Mouse (Mus musculus) limb, embryonic 15.5 days (tissue): ENCODE results near the gene Vrk1. TPM values are rescaled to one million over a fixed set of nuclear protein-coding genes. Genes with fewer than 3 reads are reported as not detected.

Experiments used
- ATAC-seq: fragments of 200-750 bp; cut with Nextera tagmentation; 2 replicates; pipeline ENCODE4 v1.8.0; 2017; ENCODE audit warnings: low read depth, moderate TSS enrichment; ENCODE audit not compliant: insufficient number of reproducible peaks, low FRiP score, low TSS enrichment
- H3K27ac ChIP-seq: fragments of 300-500 bp; sonication (generic); 2 replicates; pipeline ENCODE4 v1.5.1; 2015; ENCODE audit warnings: moderate library complexity, mild to moderate bottlenecking, inconsistent platforms
- H3K27me3 ChIP-seq: fragments of 300-500 bp; sonication (generic); 2 replicates; pipeline ENCODE4 v1.6.1; 2015; ENCODE audit warnings: inconsistent platforms
- H3K36me3 ChIP-seq: fragments of 300-500 bp; sonication (generic); 2 replicates; pipeline ENCODE4 v1.6.1; 2015; ENCODE audit warnings: inconsistent platforms
- H3K4me1 ChIP-seq: fragments of 300-500 bp; sonication (generic); 2 replicates; pipeline ENCODE4 v1.6.1; 2015; ENCODE audit warnings: inconsistent platforms
- H3K4me2 ChIP-seq: fragments of 300-500 bp; sonication (generic); 2 replicates; pipeline ENCODE4 v1.6.1; 2015; ENCODE audit warnings: mild to moderate bottlenecking, inconsistent platforms
- H3K4me3 ChIP-seq: fragments of 300-500 bp; sonication (generic); 2 replicates; pipeline ENCODE4 v1.5.1; 2015; ENCODE audit warnings: mild to moderate bottlenecking, inconsistent platforms
- H3K9ac ChIP-seq: fragments of 300-500 bp; sonication (generic); 2 replicates; pipeline ENCODE4 v1.6.1; 2015; ENCODE audit warnings: inconsistent platforms
- H3K9me3 ChIP-seq: fragments of 300-500 bp; sonication (generic); 2 replicates; pipeline ENCODE4 v1.6.1; 2016; ENCODE audit warnings: inconsistent platforms
- WGBS: fragments of 180-500 bp; shearing (Covaris S2); methylation state at CpG from one replicate; pipeline ENCODE4 v1.1.7; 2015; 5-methylcytosine and 5-hydroxymethylcytosine counted together
- polyA plus RNA-seq: library from polyadenylated mRNA; unstranded; fragments of >200 nt; fragmentation: Nextera tagmentation; extraction: Ambion mirVana; gene quantifications from 2 replicates; pipeline ENCODE4 v1.2.1, GENCODE M21; 2015

The Vrk1 gene
- polyA plus RNA-seq, 1 experiment from 2014 or later, result 51.8 TPM

GRCm38 (mm10) chr12:106006218-106006617, 3.8 kb upstream of the Vrk1 start:
- no peak for ATAC-seq
- no peak overlapping the region for H3K4me3 ChIP-seq
- H3K36me3 ChIP-seq, result no peaks in the 10 kb centered on the region
- no peak overlapping the region for H3K4me2 ChIP-seq
- H3K27me3 ChIP-seq, result no peaks in the 10 kb centered on the region
- no peak overlapping the region for H3K9ac ChIP-seq
- H3K9me3 ChIP-seq, result no peaks in the 10 kb centered on the region
- H3K4me1 ChIP-seq, result 0 out of 2 replicates have a peak, but pooled peaks cover 2% of the 10 kb centered on the region
- 75% methylated on average over 6 of the region's 6 CpGs for WGBS
- H3K27ac ChIP-seq, result no peak overlapping the region

GRCm38 (mm10) chr12:106008348-106009050, 1.5 kb upstream of the Vrk1 start:
- H3K9me3 ChIP-seq, result no peaks in the 10 kb centered on the region
- no peak overlapping the region for H3K27ac ChIP-seq
- no peak overlapping the region for H3K4me3 ChIP-seq
- H3K9ac ChIP-seq, result no peak overlapping the region
- 84% methylated on average over 22 of the region's 22 CpGs for whole genome bisulfite sequencing
- ATAC-seq, result no peak
- 0 out of 2 replicates have a peak, but pooled peaks cover 6% of the 10 kb centered on the region for H3K4me1 ChIP-seq
- H3K4me2 ChIP-seq, result no peak overlapping the region
- no peaks in the 10 kb centered on the region for H3K36me3 ChIP-seq
- H3K27me3 ChIP-seq, result no peaks in the 10 kb centered on the region

- WGBS, result 81% methylated on average over 12 of the region's 12 CpGs
- Histone ChIP-seq H3K4me3 (peak overlapping the region; percentile 92), H3K27me3 (no peaks in the 10 kb centered on the region), H3K4me1 (0 out of 2 replicates have a peak, but pooled peaks cover 6% of the 10 kb centered on the region), H3K9me3 (no peaks in the 10 kb centered on the region), H3K36me3 (no peaks in the 10 kb centered on the region), H3K4me2 (peak overlapping the region; percentile 36), H3K27ac (no peak overlapping the region), H3K9ac (no peak overlapping the region)
- ATAC-seq, result no peak
Measured at GRCm38 (mm10) chr12:106009122-106009870, 732 bp upstream of the Vrk1 start.

DNA sequence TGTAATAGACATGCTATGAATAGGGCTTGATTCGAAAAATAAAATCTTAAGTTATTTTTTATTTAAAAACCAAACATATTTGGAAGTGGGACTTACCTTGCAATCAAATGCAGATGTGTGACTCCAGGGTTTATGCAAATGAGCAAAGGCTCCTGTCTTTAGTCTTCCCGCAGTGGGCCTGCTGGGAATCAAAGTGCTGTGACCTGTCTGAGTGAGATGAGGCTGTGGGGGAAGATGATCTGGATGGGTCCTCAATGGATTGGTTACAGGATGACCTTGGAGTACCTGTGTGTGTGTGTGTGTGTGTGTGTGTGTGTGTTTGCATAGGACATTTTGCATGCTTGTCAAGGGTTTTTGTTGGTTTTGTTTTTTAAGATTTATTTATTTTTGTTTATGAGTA, 2.1 kb downstream of the Vrk1 start:
- Histone ChIP-seq H3K36me3 (0 out of 2 replicates have a peak, but pooled peaks cover 2% of the 10 kb centered on the region), H3K9me3 (no peaks in the 10 kb centered on the region), H3K4me2 (no peak overlapping the region), H3K4me3 (no peak overlapping the region), H3K4me1 (0 out of 2 replicates have a peak, but pooled peaks cover 6% of the 10 kb centered on the region), H3K27me3 (no peaks in the 10 kb centered on the region), H3K27ac (no peak overlapping the region), H3K9ac (no peak overlapping the region)
- 70% methylated on average over 2 of the region's 2 CpGs for WGBS
- ATAC-seq, result no peak

- Histone ChIP-seq H3K36me3 (0 out of 2 replicates have a peak, but pooled peaks cover 2% of the 10 kb centered on the region), H3K4me3 (no peak overlapping the region), H3K4me1 (0 out of 2 replicates have a peak, but pooled peaks cover 1% of the 10 kb centered on the region), H3K4me2 (no peak overlapping the region), H3K9ac (no peak overlapping the region), H3K9me3 (no peaks in the 10 kb centered on the region), H3K27me3 (no peaks in the 10 kb centered on the region), H3K27ac (no peak overlapping the region)
- WGBS, result 88% methylated on average over 12 of the region's 12 CpGs
- no peak for ATAC-seq
Measured at GRCm38 (mm10) chr12:106016265-106017012, 6.4 kb downstream of the Vrk1 start.

- no peaks in the 10 kb centered on the region for H3K9me3 ChIP-seq
- H3K4me3 ChIP-seq, result no peak overlapping the region
- no peak for ATAC-seq
- 89% methylated on average over 4 of the region's 4 CpGs for WGBS
- H3K4me2 ChIP-seq, result no peak overlapping the region
- H3K4me1 ChIP-seq, result no peaks in the 10 kb centered on the region
- no peak overlapping the region for H3K9ac ChIP-seq
- H3K36me3 ChIP-seq, result 0 out of 2 replicates have a peak, but pooled peaks cover 2% of the 10 kb centered on the region
- no peak overlapping the region for H3K27ac ChIP-seq
- H3K27me3 ChIP-seq, result no peaks in the 10 kb centered on the region
Measured at GRCm38 (mm10) chr12:106020063-106020462, 10.0 kb downstream of the Vrk1 start.

GRCm38 (mm10) chr12:106023652-106024051, 13.6 kb downstream of the Vrk1 start:
- Histone ChIP-seq H3K27ac (no peak overlapping the region), H3K4me1 (no peaks in the 10 kb centered on the region), H3K9me3 (no peaks in the 10 kb centered on the region), H3K9ac (no peak overlapping the region), H3K4me3 (no peak overlapping the region), H3K36me3 (no peaks in the 10 kb centered on the region), H3K27me3 (no peaks in the 10 kb centered on the region), H3K4me2 (no peak overlapping the region)
- ATAC-seq, result no peak
- WGBS, result 94% methylated on average over 9 of the region's 9 CpGs

- Histone ChIP-seq H3K27ac (no peak overlapping the region), H3K9ac (no peak overlapping the region), H3K36me3 (no peaks in the 10 kb centered on the region), H3K4me2 (no peak overlapping the region), H3K4me1 (no peaks in the 10 kb centered on the region), H3K27me3 (no peaks in the 10 kb centered on the region), H3K9me3 (no peaks in the 10 kb centered on the region), H3K4me3 (no peak overlapping the region)
- 77% methylated on average over 6 of the region's 6 CpGs for WGBS
- ATAC-seq, result no peak
Measured at GRCm38 (mm10) chr12:106025416-106025815, 15.4 kb downstream of the Vrk1 start.

- no peak overlapping the region for H3K4me2 ChIP-seq
- no peak for ATAC-seq
- H3K9ac ChIP-seq, result no peak overlapping the region
- H3K36me3 ChIP-seq, result no peaks in the 10 kb centered on the region
- H3K27ac ChIP-seq, result no peak overlapping the region
- H3K27me3 ChIP-seq, result no peaks in the 10 kb centered on the region
- WGBS, result 82% methylated on average over 16 of the region's 16 CpGs
- H3K4me3 ChIP-seq, result no peak overlapping the region
- H3K9me3 ChIP-seq, result no peaks in the 10 kb centered on the region
- H3K4me1 ChIP-seq, result no peaks in the 10 kb centered on the region
Measured at GRCm38 (mm10) chr12:106026385-106027134, 16.5 kb downstream of the Vrk1 start.

DNA sequence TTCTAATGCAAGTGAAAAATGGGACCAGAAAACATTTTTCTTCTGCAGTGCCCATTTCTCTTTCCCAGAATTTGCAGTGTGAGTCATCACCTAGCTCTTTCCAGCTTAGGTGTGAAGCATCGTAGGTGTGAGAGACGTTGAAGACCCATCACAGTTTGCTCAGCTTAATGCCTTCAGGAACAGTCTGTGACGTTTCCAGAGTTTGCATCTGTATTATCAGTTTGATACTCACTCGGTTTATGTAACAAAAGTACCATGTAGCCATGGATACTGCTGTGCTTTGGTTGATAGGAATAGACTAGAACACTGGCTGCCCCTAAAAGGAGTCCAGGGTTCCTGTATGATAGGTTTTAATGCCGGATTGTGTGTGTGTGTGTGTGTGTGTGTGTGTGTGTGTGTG, 17.3 kb downstream of the Vrk1 start:
- Histone ChIP-seq H3K9ac (no peak overlapping the region), H3K4me1 (no peaks in the 10 kb centered on the region), H3K9me3 (no peaks in the 10 kb centered on the region), H3K4me2 (no peak overlapping the region), H3K27me3 (no peaks in the 10 kb centered on the region), H3K36me3 (no peaks in the 10 kb centered on the region), H3K4me3 (no peak overlapping the region), H3K27ac (no peak overlapping the region)
- no peak for ATAC-seq
- WGBS, result 74% methylated on average over 5 of the region's 5 CpGs

DNA sequence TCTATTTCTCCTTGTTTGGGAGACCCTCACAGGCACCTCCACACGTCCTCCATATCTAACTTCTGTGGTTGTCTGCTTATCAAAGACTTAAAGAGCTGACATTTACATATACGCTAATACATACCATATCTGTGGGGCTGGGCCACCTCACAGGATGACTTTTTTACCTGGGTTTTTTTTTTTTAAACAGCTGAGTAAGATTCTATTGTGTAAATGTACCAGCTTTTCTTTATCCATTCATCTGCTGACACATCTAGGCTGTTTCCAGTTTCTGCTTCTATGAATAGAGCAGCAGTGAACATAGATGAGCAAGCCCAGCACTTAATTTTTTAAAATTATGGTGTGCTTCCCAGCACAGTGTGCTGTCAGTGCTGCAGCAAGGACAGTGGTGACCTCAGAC, 19.6 kb downstream of the Vrk1 start:
- Histone ChIP-seq H3K9ac (no peak overlapping the region), H3K27me3 (no peaks in the 10 kb centered on the region), H3K4me1 (peaks cover 4% of the 10 kb centered on the region), H3K4me3 (no peak overlapping the region), H3K9me3 (no peaks in the 10 kb centered on the region), H3K27ac (no peak overlapping the region), H3K4me2 (no peak overlapping the region), H3K36me3 (no peaks in the 10 kb centered on the region)
- 82% methylated on average over 2 of the region's 2 CpGs for WGBS
- no peak for ATAC-seq
